Mouse (Mus musculus) inflammation-experienced regulatory T-cells, adult 6 months (primary cell): ENCODE measurements around the gene Abcb4. TPM values are rescaled to one million over a fixed set of nuclear protein-coding genes. Genes with fewer than 3 reads are reported as not detected.
"Not testable (repeated sequence)": the region's sequence is repeated elsewhere in the genome, so short reads cannot be mapped to it uniquely, and the experiment has no call there.

Experiments used
- ATAC-seq: one replicate; pipeline ENCODE4 v1.8.0; 2017
- polyA plus RNA-seq, 3 experiments: library from polyadenylated mRNA; unstranded; fragments of 100-300 nt; shearing (Covaris generic); gene quantifications; one replicate each; pipeline ENCODE4 v1.2.1; 2017

The Abcb4 gene
- polyA plus RNA-seq, 3 experiments from 2014 or later: 0.77 to 1.0 TPM; not detected in 1

GRCm38 (mm10) chr5:9000006-9000405, 106.5 kb downstream of the Abcb4 start:
- not testable (repeated sequence) for ATAC-seq

GRCm38 (mm10) chr5:9006585-9006984, 113.1 kb downstream of the Abcb4 start:
- not testable (repeated sequence) for ATAC-seq

Other genes starting within 250 kb of the Abcb4 start
- 10 to 100 TPM; 28.5 to 43.6 (median 33.0) TPM for gene Abcb1a, start 233.6 kb upstream of the Abcb4 start, polyA plus RNA-seq
- 10 to 100 TPM; 11.1 to 15.5 (median 13.6) TPM for gene Abcb1b, start 95.6 kb upstream of the Abcb4 start, polyA plus RNA-seq
- gene Crot, start 103.6 kb downstream of the Abcb4 start, polyA plus RNA-seq: 100 to 1,000 TPM in 1 of 3 experiments, 10 to 100 TPM in 2; 64.9 to 114 (median 81.6) TPM
- gene Tmem243, start 207.0 kb downstream of the Abcb4 start, polyA plus RNA-seq: 10 to 100 TPM; 26.4 to 54.2 (median 46.2) TPM